Mouse (Mus musculus) CD4-positive, CD25-positive, alpha-beta regulatory T cell, adult 4 months (primary cell): Measurements from ENCODE around the gene Raf1. TPM values are rescaled to one million over a fixed set of nuclear protein-coding genes. Genes with fewer than 3 reads are reported as not detected.

Source experiments
- polyA plus RNA-seq, 2 experiments: library from polyadenylated mRNA; unstranded; fragments of 100-300 nt; shearing (Covaris generic); gene quantifications; one replicate each; pipeline ENCODE4 v1.2.1; 2017

The Raf1 gene
- polyA plus RNA-seq, 2 experiments from 2014 or later: 46.4 to 51.6 TPM

Other genes with a start within 250 kb of the Raf1 start
- 10 to 100 TPM; 13.0 to 16.5 TPM for gene Tsen2, start 132.0 kb downstream of the Raf1 start, polyA plus RNA-seq
- gene Mkrn2os, start 84.1 kb downstream of the Raf1 start, polyA plus RNA-seq: under 1 TPM in 1 of 2 experiments, not detected in 1; 0.70 TPM
- gene Mkrn2, start 74.7 kb downstream of the Raf1 start, polyA plus RNA-seq: 10 to 100 TPM; 42.2 to 45.6 TPM
- not detected for gene Tmem40, start 85.8 kb upstream of the Raf1 start, polyA plus RNA-seq
- gene Cand2, start 97.9 kb upstream of the Raf1 start, polyA plus RNA-seq: 1 to 10 TPM; 3.7 to 4.5 TPM
- 1,000 to 10,000 TPM; 6,591 to 8,533 TPM for gene Rpl32, start 132.1 kb upstream of the Raf1 start, polyA plus RNA-seq
- gene Efcab12, start 161.8 kb upstream of the Raf1 start, polyA plus RNA-seq: under 1 TPM in 1 of 2 experiments, not detected in 1; 0.20 TPM
- 10 to 100 TPM in 1 of 2 experiments, 1 to 10 TPM in 1; 9.8 to 14.9 TPM for gene Mbd4, start 176.7 kb upstream of the Raf1 start, polyA plus RNA-seq
- gene Ift122, start 176.8 kb upstream of the Raf1 start, polyA plus RNA-seq: 1 to 10 TPM; 1.7 to 5.1 TPM